Mouse (Mus musculus) gastrocnemius, postnatal 36 days (tissue): ENCODE measurements at regions not wholly inside any gene's neighbourhood (a gene's known extent, or its start where the extent isn't known, plus 50 kb on each side); places are given as distances from the start of the nearest gene placed in this dataset.
"Not testable (repeated sequence)": the region's sequence is repeated elsewhere in the genome, so short reads cannot be mapped to it uniquely, and the experiment has no call there.

ENCODE experiments used
- DNase-seq, 2 experiments: peaks; one replicate each; pipeline ENCODE4 v3.0.0; 2022
- intact Hi-C: fragments of 180-260 bp; cut with DNase I; formaldehyde crosslinking; loops from one replicate; pipeline ENCODE4 v1.15.1; 2025

DNA sequence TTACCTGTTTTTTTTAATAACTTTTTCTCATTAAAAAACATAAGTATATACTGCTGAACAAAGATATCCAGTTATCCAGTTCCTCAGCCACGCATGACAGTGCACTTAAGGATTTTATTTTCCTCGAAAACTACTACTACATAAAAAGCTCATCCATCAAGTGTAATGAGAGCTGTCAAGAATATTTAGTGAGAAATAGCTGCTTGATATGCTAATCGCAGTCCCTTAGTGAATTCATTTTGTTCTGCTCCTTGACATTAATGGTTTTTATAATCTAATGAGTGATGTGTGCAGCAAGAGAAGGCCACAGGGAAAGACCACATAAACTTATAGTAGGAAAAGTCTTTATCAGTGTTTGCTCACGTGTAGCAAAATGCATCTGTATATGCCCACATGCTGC is 754.0 kb upstream of the Slc39a10 start:
- intact Hi-C loops, result no loop called here
- DNase-seq, result no peak

DNA sequence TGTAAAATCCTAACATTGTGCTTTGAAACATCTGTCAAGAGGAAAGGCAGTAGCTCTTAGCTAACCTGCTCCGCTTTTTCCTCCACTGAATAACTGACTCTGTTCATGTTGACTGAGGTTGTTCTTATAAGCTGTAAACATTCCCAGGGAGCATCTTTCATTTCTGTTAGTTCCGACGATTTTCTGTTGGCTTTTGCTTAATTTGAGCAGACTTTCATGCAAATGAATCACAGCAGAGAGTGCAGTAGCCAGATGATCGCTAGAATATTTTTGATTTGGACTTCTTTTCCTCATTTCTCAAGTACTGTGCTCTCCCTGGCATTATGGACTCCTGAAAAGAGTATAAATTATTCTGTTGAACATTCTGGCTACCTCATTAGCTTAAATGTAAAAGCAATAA is 713.9 kb upstream of the Slc39a10 start:
- DNase-seq, result no peak
- intact Hi-C loops, result no loop called here

DNA sequence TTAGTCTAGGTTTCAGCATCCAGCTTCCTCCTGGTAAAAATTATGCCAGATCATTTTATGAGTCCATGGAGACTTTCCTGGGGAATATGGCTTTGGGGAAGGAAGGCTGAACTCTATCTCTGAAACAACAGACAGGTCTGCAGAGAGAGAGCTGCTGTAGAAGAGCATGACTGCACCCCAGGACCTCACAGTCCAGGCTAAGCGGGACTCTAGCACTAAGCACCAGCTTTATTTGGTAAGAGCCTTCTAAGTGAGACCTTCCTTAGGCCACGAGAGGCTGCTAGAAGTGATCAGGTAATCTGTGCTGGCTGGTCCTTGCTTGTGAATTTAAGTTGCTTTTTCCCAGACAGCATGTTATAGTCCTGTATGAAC is 711.3 kb upstream of the Slc39a10 start:
- intact Hi-C loops, result no loop called here
- no peak for DNase-seq

DNA sequence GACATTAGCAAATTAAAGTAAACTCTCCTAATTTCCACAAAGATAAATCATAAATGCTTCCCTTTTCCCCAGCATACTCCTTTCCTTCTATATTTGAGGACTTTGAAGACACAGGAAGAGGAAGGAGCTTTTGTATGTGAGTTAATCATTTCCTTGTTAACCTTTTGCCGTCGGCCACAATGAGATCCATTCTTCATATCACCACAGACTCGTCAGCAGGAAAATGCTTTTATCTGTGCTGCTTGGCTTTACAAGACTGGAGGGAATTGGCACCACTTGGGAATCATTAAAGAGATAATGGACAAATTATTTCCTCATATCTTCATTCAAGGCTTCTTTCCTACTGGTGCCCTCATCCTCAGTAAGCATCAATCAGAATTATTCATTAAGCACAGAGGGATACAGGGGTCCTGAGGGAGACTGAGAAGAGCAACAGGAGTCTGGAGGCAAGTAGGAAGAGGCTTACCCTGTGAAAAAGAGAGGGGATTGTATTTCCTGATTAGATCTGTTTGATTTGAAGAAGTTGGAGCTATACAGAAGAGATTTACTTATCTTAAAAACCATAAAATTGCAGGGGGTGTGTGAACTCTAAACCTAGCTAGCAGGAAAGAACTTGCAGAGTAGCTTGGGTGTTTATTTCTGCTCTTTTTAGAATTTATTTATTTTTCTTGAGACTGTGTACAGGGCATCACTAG is 710.8 kb upstream of the Slc39a10 start:
- intact Hi-C loops, result no loop called here
- no peak for DNase-seq

DNA sequence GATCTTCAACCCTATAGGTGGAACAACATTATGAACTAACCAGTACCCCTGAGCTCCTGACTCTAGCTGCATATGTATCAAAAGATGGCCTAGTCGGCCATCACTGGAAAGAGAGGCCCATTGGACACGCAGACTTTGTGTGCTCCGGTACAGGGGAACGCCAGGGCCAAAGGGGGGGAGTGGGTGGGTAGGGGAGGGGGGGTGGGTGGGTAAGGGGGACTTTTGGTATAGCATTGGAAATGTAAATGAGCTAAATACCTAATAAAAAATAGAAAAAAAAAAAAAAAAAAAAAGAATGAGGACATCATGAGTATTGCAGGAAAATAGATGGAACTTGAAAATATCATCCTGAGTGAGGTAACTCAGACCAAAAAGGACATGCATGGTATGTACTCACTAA is 701.0 kb upstream of the Slc39a10 start:
- DNase-seq, intact Hi-C loops: not testable (repeated sequence)

DNA sequence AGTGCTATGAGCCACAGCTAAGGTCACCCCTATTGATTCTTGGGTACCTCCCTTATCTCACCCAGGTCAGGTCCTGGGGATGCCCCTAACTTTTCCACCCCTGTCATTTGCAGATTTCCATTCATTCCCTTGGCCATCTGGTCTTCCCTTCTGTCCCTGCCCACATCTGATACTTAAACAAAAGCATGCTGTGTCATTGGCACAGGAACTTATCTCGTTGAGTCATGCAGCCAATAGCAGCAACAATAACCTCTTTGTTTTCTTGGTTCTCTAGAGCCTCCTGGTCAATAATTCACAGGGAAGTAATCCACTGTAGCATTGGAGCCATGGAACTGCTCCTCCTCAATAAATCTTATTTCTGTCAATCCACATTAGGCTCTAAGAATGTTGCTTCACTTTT is 653.0 kb upstream of the Slc39a10 start:
- intact Hi-C loops, result no loop called here
- no peak for DNase-seq

DNA sequence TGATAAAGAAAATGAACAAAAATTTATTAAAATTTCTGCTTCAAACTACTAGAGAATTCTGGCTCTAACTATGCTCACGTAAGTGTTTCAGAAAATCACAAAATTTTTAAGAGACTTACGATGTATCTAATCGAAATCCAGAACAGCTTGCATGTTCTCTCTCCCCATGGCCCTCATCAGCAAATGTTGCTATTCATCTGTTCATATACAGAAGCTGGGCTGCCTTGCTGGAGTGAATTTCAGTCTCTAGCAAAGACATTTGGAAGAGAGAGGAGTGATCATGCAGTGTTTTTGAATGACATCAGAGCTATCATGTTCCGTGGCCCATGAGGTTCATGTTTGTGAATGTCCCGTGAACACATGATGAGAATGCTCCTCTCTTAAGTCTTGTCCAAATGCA is 618.8 kb upstream of the Slc39a10 start:
- intact Hi-C loops, result no loop called here
- DNase-seq, result no peak

DNA sequence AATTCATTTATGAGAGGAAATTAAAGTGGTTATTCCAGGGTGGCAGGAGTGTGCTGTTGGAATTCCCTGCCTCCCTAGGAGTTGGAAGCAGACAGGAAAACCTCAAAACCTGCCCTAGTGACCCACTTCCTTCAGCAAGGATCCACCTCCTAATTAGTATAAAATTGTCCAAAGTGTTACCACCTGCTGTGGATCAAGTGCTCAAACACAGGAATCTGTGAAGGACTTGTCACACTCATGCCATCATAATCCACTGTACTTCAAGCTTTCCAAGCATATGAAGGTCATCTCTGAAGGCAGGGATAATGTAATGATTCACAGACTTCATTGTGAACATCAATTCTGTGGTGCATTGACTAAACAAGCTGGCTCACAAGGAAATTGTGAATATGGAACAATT is 615.1 kb upstream of the Slc39a10 start:
- DNase-seq, result no peak
- intact Hi-C loops, result no loop called here

DNA sequence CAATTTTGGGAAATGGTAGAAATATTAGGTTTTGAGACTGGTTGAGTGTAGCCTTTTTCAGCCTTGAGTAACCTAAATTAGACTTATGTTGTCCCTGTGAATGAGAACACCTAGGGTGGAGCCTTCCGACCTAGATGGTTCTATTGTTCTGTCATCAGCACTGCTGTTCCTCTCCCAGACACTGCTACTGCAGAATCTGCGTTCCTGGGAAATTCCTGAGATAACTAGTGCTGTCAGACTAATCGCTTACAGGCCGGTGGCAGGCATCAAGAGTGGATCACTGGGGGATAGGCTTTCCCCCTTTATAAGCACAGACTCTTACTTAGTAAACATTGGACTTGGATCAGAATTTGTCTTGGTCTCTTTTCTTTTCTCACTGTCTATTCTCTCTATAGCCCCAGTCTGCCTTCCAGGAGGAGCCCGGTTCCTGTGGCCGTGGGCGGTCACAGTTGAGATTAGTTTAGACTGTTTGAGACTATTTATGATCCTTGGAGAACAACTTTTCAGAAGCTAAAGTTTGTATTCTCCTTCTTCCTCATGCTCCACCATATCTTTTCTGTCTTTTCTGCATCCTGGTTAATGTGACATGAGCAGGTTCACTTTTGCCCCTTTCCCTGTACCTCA is 596.0 kb upstream of the Slc39a10 start:
- no peak for DNase-seq
- intact Hi-C loops, result no loop called here

DNA sequence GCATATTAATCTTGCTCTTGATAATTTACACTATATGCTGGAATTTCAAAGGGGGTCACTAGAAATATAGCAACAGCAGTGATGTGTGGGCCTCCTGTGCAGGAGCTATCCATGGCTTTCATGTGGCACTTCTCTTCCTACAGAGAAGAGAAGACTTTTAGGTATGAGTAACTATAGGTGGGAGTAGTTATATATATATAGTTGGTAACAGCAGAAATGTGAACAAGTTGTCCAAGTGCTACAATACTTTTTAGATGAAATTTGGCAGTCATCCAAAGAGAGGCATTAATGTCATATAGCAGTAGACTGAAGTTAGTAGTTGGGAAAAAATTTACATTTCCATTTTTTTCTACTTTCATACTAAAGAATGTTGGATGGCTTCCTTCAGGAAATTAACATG is 593.4 kb upstream of the Slc39a10 start:
- no peak for DNase-seq
- intact Hi-C loops, result no loop called here

DNA sequence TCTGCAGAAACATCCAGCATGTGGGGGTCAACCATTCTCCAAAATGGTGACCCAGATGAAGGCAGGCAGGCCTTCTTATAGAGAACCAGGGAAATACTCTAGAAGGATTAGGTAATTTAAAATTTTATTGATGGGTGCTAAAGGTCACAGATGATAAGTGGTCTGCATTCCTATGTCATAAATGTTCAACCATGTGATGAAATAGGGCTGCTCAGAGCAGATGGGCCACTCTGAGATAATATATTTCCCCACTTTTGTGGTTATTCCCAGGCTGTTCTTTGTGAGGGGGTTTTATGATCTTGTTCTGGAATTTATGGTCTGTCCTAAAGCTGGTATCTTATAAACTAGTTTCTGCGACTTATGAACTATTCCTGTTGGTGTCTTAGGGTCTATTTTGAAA is 586.4 kb upstream of the Slc39a10 start:
- intact Hi-C loops, result no loop called here
- DNase-seq, result no peak

DNA sequence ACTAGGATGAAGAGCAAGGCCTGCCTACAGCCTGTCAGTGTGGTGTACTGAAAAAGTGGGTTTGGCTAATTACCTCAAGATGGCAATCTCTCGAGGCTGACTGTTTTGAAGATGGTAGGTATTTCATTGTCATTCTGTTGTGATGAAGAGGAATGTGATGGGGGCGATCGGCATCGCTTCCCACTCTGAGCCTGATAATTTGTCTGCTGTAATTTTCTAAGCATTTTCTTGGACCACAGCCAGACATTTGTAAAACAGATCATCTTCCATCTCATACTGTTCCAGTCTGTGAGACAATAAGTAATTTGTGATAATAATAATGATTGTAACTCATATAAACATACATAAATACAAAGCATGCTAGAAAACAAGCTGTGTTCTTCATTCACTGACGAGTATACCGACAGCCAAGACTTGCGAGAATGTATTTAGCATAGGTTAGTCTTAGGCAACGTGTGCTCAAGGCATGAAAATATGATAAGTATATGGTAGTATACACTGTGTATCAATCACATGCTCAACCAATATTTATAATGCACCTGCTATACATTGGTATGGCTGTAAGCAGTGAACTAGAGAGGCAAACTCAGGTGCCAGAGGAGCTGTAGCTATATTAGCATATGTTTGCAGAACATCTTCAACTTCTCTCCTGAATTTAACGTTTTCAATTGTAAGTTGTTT is 574.1 kb upstream of the Slc39a10 start:
- no peak for DNase-seq
- intact Hi-C loops, result no loop called here

DNA sequence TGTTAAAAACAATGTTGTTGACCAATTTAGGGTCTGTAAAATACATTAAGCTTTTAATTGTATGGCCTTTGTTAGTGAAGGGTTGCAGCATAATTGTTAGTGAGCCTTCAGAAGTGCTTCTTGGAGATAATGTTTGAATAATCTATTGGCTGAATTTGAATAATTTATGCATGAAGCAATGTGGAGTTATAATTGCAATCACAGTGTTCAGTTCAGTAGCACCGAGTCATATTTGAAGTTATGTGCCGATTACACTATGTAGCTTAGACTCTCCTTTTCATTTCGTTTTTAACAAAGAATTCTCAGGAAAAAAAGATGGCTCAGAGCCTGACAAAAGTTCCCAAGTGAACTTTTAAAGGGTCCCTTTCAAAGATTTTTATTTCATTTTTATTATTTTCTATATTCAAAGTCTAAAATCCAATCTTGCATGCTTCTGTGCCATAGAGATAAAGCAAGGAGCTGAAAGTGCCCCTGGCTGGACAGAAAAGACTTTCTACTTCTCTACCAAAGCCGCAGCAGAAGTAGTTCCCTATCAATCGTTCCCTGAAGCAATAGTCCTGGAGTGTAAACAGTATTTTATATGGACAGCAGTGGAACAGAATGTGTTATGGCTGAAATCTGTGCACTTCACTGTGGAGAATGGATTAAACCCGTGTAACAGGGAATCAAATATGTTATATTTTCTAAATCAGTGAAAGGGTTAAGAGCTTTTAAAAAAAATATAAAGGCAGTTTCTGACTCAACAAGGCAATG is 556.3 kb upstream of the Slc39a10 start:
- DNase-seq, result no peak
- intact Hi-C loops, result no loop called here

DNA sequence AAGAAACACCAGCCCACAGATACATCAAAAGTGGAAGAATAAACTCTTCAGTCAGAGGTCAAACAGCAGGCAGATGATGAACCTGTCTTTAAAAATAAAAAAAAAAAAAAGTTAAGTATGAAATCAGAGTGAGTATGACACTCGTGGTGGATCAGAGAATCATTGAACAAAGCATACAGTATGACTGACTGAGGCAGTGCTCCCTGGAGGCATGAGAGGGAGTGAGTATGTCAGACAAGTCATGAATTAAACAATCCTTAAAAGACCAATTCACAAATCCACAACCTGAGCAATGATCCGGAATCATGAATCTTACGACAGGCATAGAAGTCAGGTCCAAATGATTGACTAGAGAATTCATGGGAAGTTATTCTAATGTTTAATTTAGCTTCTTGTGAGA is 555.4 kb upstream of the Slc39a10 start:
- intact Hi-C loops, result no loop called here
- no peak for DNase-seq

DNA sequence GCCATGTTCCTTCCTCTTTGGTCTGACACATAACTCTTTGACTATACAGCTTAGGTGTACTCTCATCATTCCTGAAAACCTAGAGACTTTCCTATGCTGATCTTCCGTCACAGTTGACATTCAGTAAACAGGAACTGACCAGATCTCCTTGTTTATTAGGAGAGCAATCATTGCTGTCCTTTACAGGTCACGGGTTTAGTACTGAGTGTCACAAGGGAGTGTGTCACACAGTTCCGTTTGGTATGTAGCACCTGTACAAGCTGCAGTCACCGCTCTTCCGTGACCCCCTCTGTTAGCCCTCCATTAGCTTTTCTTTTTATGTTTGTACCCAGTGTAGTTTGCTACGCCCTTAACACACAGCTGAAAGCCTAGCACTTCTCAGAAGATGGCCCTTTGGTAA is 553.4 kb upstream of the Slc39a10 start:
- intact Hi-C loops, result no loop called here
- no peak for DNase-seq

DNA sequence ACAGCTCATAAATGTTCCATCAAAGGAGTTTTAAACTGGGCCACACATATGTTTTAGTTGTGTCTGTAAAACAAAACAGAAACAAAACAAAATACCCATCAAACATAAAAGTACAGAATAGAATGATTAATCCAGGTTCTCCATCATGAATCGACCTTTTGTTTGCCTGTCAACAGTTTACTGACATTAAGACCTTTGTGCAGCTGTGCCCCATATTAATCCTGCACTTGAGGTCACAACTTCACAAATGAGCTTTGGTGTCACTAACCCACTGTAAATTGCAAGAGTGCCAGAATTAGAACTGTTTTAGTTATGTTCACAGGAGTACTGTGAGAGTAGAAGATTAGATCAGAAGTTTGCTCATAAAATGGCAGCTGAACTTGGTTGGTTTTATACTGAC is 540.2 kb upstream of the Slc39a10 start:
- intact Hi-C loops, result no loop called here
- DNase-seq, result no peak

DNA sequence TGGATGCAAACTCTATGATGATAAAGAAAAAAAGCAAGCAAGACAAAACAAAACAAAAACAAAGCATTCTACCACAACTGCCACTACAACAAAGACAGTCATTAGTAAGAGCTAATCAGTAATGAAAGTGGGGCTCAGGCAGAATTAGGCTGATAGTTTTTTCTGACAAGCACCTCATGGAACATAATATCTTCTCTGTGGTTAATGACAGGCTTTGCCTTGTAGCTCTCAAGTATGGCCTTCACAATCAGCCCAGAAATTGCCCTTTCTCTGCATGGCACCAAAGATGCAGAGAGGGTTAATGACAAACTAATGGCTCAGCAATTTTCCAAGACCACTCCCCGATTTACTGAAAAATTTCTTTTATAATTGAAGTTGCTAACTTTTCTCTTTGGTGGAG is 512.5 kb upstream of the Slc39a10 start:
- no peak for DNase-seq
- intact Hi-C loops, result no loop called here

DNA sequence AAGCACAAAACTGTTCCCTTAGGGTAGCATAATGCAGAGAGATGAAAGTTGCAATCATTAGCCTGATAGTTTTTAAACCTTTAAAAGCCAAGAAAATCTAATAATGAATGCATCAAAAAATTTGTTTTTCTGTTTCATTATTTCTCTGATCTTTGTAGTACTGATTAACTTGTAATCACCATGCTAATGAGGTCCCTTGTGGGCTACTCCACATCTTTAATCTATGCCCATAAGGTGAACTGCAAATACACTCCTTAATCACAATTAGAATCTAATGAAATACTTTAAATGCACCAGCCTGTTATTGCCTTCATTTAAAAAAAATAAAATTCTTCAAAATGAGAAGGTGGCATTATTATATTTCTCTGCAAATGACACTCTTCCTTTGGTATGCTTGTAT is 493.9 kb upstream of the Slc39a10 start:
- intact Hi-C loops, result no loop called here
- DNase-seq, result no peak

DNA sequence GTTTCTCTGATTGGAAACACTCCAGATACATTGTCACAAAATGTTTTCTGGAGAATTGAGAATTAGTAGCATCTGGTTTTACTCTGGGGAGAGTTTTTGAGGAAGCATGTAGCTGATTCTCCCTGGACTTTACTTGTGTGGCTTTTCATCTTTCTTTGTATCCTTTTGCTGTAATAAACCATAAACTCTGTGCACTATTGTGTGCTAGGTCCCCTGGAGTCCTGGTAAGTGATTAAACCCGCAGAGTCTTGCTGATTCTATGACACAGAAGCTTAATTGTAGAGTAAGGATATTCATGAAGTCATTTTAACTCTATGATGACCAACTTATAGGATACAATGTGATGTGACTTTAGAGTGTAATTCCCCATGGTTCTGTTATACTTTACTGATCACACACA is 486.1 kb upstream of the Slc39a10 start:
- DNase-seq, result no peak
- intact Hi-C loops, result no loop called here

DNA sequence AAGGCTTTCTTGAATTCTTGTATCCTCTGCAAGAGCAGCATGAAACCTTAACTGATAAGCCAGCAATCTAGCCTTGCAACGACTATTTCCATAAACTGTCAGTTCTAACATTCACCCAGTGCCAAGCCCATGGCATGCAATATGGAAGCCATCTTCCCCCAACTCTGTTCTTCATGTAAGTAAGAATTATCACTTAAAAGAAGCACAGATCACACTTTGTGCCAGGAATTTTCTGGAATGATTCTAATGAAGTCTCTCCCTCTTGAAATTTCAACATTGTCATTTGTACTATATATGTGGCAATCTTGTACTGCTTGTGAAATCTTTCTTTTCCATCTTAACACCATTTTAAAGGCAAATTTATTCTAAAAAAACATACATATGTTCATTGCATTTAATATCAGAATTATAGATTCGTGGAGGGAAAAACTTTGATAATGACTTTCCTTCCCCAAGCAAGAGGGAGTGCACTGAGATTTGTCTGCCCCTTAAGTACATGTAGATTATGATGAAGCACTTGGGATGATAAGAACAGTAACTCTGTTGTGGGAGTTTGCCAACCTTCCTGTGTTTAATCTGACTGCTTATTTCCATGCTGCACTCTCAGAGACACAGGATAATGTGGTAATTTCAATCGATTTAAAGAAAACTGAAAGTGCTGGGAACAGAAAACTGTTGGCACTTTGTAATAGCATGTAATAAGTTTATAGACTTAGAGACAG is 447.2 kb upstream of the Slc39a10 start:
- intact Hi-C loops, result no loop called here
- no peak for DNase-seq

DNA sequence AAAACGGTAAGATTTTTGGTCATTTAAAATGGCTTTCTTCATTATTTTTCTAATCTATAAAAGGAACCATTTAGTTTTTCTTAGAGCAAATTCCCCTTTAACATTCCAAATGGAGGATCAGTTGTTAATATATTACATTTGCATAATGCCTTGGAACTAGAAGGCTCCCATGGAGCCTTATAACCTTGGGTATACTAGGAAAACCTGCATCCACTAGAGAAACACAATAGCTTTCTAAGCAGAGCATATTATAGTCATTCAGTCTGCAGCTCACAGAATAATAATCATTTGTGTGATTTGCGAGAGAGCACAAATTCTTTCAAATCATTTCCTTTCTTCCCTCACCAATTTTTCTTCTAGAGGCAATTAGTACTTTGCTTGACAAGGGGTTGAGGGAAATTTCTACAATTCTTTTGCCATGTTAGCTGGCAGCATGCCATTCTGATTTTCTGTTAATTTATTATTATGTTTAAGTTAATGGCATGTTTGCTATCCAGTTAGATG is 418.0 kb upstream of the Slc39a10 start:
- intact Hi-C loops, result no loop called here
- DNase-seq, result no peak
